Mouse (Mus musculus): ENCODE results near the gene Tmem202. TPM values are rescaled to one million over a fixed set of nuclear protein-coding genes. Genes with fewer than 3 reads are reported as not detected.
A peak's percentile ranks its signal among the peaks of the same experiment; 100 is the strongest.

Gene Tmem202
- total RNA-seq (2017): not detected in 2 replicates

DNA sequence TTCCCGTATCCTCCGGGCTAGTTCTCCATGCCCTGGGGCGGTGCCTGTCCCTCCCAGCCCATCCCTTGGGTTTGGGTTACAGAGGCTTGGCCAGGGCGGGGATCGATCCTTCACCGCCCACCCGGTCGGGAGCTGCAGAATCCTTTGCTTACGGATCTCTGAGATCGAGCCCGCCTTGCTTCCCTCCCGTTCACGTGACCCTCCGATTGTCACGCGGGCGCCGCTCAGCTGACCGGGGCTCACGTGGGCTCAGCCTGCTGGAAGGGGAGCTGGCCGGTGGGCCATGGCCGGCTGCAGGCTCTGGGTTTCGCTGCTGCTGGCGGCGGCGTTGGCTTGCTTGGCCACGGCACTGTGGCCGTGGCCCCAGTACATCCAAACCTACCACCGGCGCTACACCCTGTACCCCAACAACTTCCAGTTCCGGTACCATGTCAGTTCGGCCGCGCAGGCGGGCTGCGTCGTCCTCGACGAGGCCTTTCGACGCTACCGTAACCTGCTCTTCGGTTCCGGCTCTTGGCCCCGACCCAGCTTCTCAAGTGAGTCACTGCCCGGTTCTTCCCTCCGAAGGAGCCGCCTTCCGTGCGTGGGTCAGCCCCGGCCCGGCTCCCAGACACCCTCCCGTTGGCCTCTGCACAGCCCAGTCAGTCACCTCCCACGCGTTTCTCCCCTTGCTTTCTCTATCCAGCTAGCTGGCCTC lies at the start of gene Tmem202, which contains the start of gene Hexa:
TSS of gene Tmem202 (minus strand) at position 407 of the 697 bp plus-strand sequence.
TSS of gene Hexa (plus strand) at position 100 of the 697 bp plus-strand sequence.
- peak; percentile 72 for ATAC-seq (replicated peaks; ENCODE audit: low read depth, poor library complexity, severe bottlenecking)

DNA sequence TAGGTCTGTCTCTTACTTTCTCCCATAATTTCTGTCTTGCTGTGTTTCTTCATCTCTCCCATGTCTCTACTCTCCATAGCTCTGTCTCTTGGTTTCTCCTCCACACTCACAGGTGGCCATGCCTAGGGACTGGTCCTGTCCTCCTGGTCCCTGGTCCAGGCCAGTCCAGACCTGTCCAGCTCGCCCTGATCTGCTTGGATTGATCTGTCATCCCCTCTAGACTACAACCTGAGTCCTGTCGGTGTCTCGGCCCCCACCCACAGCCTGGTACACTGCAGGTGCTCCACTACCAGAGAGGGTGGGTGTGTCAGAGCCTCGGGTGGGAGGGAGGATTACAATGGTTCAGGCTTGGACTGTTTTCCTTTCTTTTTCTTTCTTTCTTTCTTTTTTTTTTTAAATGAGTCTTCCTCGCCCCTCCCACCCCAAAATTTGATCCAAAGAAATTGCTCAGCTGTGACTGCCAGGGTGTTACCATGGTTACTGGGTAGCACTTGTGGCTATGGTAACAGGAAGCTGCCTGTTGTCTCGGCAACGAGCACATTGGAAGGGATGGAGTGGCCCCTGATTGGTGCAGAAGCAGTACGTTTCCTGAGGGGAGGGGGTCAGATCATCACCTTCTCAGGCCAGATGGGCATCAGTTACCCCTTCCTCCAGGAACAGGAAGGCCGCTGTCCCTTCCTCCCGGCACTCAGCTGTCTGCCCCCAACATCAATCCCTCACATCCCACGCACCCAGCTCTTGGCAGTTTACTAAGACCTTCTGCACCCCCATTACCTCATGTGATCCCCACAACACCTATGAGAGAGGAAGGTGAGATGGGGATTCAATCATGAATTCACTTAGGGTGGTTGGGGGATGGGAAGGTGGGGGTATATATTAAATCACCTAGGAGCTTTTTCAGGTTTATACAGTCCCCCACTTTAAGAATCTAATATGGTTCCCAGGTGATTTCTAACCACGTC lies 49.3 kb upstream of the Tmem202 start:
- no peak for ATAC-seq (replicated peaks; ENCODE audit: low read depth, poor library complexity, severe bottlenecking)

- ATAC-seq (replicated peaks; ENCODE audit: low read depth, poor library complexity, severe bottlenecking): no peak
These were observed 48.6 kb upstream of the Tmem202 start for GRCm38 (mm10) chr9:59588252-59588651.

GRCm38 (mm10) chr9:59584871-59585308 lies 45.2 kb upstream of the Tmem202 start:
- ATAC-seq (replicated peaks; ENCODE audit: low read depth, poor library complexity, severe bottlenecking): peak; percentile 94

DNA sequence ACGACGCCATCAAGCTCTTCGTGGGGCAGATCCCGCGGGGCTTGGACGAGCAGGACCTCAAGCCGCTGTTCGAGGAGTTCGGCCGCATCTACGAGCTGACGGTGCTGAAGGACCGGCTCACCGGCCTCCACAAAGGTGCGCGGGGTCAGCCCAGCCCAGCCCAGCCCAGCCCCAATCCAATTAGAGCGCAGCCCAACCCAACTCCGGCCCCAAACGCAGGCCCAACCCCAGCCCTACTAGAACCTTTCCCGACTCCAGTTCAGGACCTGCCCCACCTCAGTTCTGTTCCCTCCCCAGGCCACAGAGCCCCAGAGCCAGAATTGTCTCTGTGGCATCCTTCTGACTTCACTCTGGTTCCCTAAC lies 38.8 kb upstream of the Tmem202 start:
- no peak for ATAC-seq (replicated peaks; ENCODE audit: low read depth, poor library complexity, severe bottlenecking)

GRCm38 (mm10) chr9:59577844-59578504 lies 38.3 kb upstream of the Tmem202 start, which contains the start of gene Celf6:
TSS of gene Celf6 (plus strand) at chr9:59577917.
- peak; percentile 96 for ATAC-seq (replicated peaks; ENCODE audit: low read depth, poor library complexity, severe bottlenecking)

GRCm38 (mm10) chr9:59577401-59577800 lies 37.8 kb upstream of the Tmem202 start:
- ATAC-seq (replicated peaks; ENCODE audit: low read depth, poor library complexity, severe bottlenecking): no peak

DNA sequence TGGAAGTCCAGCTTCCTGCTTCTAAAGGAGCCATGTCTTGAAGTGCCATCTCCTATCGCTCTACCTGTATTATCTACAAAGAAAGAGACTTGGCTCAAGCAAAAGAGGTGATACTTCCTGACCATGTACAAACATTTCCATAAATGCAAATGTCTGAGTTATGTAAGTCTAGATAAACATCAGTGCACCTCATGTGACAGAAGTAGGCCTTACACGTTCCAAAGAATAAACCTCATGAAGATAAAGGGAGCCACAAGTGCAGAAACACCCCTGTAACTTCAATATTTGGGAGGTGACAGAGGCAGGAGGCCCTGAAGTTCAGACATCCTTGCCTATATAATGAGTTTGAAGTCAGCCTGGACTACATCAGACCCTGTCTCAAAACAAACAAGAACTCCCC lies 32.2 kb upstream of the Tmem202 start:
- ATAC-seq (replicated peaks; ENCODE audit: low read depth, poor library complexity, severe bottlenecking): no peak

- peak; percentile 94 for ATAC-seq (replicated peaks; ENCODE audit: low read depth, poor library complexity, severe bottlenecking)
These were observed 27.5 kb upstream of the Tmem202 start for GRCm38 (mm10) chr9:59567111-59567510.

DNA sequence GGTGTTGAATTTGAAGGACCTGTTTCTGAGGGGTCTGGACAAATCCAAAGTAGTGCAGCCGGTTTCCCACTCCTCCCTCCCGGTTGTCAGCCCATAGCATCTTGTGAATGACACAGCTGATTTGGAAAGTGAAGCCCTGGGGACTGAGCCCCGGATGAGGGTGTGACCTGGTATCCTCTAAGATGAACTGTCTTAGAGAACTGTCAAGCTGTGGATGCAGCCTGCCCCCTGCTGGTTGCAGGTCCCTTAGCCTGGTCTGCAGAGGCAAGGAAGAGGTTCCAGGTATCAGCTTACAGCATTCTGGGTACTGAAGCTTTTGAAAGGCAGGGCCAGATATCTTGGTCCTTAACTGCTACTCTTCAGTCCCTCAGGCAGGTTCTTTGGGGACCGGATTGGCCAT lies 26.0 kb upstream of the Tmem202 start:
- peak; percentile 77 for ATAC-seq (replicated peaks; ENCODE audit: low read depth, poor library complexity, severe bottlenecking)

- ATAC-seq (replicated peaks; ENCODE audit: low read depth, poor library complexity, severe bottlenecking): no peak
These were observed 14.1 kb upstream of the Tmem202 start for GRCm38 (mm10) chr9:59553719-59554118.

DNA sequence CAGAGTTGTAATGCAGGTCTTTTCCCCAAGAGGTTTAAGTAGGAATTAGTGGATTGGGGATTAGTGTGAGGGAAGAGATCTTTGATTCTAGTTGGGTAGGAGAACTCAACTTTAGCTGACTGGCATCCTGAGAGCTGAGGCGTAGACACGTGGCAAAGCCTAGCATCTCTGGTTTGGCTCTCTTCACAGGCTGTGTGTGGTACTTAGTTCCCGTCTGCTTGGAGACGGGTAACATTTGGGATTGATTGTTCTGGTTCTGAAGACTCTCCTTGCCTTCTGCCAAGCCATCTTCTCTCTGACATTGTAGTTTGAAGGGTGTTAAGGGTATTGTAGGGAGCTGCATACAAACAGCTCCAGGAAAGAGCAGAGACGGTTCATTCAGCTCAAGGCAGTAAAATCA lies 13.0 kb upstream of the Tmem202 start:
- no peak for ATAC-seq (replicated peaks; ENCODE audit: low read depth, poor library complexity, severe bottlenecking)

DNA sequence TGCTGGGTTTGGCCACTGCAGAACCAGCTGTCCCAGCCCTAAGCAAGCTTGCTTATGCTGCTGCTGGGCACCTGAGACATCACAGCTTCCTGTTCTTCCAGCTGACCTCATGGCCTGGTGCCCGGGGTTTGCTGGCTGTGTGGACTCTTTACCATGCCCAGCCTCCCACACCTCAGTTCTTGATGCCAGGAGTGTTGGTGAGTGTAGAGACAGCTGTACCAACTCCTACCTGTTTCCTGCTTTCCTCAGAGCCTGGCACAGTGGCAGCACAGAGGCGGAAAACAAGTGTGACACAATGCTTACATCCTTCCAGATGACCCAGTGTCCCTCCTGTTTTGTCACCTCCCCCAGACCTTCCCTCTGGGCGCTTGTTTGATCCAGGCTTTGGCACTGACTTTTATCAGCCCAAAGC lies 12.0 kb upstream of the Tmem202 start:
- ATAC-seq (replicated peaks; ENCODE audit: low read depth, poor library complexity, severe bottlenecking): no peak

- peak; percentile 45; the same call in 1 of the 2 replicates for ATAC-seq (replicated peaks; ENCODE audit: low read depth, poor library complexity, severe bottlenecking)
These were observed 11.4 kb upstream of the Tmem202 start for GRCm38 (mm10) chr9:59551017-59551416.

- no peak for ATAC-seq (replicated peaks; ENCODE audit: low read depth, poor library complexity, severe bottlenecking)
These were observed 10.4 kb upstream of the Tmem202 start for GRCm38 (mm10) chr9:59550077-59550476.

- no peak for ATAC-seq (replicated peaks; ENCODE audit: low read depth, poor library complexity, severe bottlenecking)
These were observed 9.4 kb upstream of the Tmem202 start for GRCm38 (mm10) chr9:59548961-59549487.

DNA sequence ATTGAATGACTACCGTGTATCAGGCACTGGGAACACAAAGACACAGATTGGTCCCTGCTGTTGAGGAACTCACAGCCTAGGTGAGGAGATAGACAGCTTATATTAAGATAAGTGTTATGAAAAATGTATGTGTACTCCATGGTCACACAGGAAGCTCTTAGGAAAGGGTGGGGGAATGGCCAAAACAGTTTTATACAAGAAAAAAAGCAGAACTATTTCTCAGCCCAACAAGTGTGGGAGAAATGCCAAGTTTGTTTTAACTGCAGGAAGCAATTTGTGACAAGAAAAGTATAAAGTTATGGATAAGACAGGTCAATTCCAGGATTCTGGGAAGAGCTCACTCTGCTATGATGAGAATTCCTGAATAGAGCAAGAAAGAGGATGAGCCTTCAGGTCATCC lies 8.2 kb upstream of the Tmem202 start:
- ATAC-seq (replicated peaks; ENCODE audit: low read depth, poor library complexity, severe bottlenecking): 0 out of 2 replicates have a peak, but pooled peaks have one; percentile 27

GRCm38 (mm10) chr9:59544739-59545138 lies 5.1 kb upstream of the Tmem202 start:
- peak; percentile 78 for ATAC-seq (replicated peaks; ENCODE audit: low read depth, poor library complexity, severe bottlenecking)

DNA sequence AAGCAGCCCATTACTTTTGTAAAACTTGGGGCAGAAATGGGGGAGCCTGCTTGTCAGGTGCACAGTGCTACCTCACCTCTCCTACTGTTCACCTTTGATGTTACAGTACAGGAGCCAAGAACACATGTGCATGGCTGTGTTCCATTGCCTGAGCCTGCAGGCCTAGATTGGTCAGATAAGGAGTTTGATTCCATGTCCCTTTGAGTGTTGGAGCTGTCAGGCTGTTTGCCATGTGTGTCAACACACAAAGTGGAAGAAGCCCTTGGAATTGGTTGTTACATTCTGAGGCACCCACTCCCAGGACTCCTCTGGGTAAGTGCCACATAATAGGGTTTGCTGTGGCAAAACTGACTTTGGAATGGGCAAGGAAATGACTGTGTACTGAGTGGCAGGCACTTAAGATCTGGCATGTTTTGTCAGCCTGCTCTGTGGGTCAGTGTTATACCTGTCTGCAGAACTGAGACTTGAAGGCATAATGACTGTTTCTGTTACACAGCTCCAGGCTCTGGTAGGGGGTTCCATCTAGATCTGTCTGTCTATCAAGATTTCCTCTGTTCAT lies 3.2 kb upstream of the Tmem202 start:
- ATAC-seq (replicated peaks; ENCODE audit: low read depth, poor library complexity, severe bottlenecking): no peak

- no peak for ATAC-seq (replicated peaks; ENCODE audit: low read depth, poor library complexity, severe bottlenecking)
These were observed 2.0 kb upstream of the Tmem202 start for GRCm38 (mm10) chr9:59541617-59542016.

Measured in common myeloid progenitor, adult 5-6 weeks (primary cell).